Mouse (Mus musculus): Measurements from ENCODE around the gene Hoxc10.

Gene Hoxc10

DNA sequence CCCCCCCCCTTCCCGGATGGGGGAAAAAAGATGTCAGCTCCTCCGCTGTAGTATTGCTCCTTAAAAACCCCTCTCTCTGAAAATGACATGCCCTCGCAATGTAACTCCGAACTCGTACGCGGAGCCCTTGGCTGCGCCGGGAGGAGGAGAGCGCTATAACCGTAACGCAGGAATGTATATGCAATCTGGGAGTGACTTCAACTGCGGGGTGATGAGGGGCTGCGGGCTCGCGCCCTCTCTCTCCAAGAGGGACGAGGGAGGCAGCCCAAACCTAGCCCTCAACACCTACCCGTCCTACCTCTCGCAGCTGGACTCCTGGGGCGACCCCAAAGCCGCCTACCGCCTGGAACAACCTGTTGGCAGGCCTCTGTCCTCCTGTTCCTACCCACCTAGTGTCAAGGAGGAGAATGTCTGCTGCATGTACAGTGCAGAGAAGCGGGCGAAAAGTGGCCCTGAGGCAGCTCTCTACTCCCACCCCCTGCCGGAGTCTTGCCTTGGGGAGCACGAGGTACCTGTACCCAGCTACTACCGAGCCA, at the start of gene Hoxc10:
Hoxc10 (plus strand) TSS at position 21 of the 536 bp plus-strand sequence.
- peak; percentile 60 for DNase-seq

DNA sequence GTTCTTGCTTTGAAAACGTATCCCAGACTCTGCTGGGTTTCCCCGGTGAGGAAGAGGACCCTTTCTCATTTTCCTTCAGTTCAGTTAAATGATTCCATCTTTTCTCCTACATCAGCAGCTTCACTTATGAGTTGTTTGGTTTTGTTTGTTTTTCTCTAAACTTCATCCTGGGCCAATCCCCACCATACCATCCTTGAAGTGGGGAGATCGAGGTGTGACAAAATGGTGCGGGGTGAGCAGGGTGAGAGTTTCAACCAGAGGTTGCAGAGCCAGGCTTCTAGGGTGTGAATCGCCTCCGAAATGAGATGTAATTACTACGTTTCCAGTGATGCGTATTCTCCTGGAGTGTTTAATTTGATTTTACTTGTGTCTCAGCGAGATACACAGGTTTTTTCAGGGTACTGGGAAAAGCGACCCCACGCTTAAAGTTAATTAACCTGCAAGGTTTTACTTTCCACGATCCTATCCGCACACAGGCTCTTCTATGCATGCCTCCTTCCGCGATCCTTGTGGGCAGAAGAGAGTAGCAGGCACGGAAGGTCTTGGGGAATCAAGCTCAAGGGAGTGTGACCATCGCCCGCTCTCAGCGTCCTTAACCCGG, 48.5 kb upstream of the Hoxc10 start:
- DNase-seq, result no peak

DNA sequence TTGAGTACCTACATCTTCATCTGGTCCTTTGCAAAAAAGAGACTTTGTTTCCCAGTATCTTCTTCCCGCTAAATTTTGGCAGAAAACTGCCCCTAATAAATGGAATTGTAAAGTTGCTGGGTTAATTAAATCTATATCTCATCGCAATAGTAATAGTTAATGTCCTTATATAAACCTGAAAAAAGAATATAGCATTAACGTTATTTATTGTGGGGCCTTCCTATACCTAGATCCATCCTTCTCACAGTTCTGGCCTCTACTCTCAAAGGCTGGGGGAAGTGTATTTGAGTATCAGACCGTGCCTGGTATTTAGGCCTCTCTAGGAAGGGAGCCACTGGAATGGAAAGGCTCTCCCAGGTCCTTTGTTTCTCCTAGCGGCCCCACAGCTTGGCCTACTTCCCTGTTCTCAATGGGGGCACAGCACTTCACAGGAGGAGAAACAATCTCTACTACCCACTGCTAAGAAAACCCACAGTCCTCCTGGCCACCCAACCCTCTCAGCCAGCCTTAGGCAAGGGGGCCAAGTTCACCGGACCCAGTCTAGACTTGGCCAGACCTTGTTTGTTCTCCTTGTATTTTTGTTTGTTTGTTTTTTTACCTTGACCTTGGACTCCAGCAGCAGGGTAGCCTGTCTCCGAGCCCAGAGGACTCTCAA, 47.9 kb upstream of the Hoxc10 start:
- no peak for DNase-seq

- DNase-seq, result no peak
Measured at GRCm38 (mm10) chr15:102919336-102920180, 47.0 kb upstream of the Hoxc10 start.

- peak; percentile 86 for DNase-seq
Measured at GRCm38 (mm10) chr15:102920619-102921018, 46.0 kb upstream of the Hoxc10 start.

- DNase-seq, result no peak
Measured at GRCm38 (mm10) chr15:102921053-102922011, 45.3 kb upstream of the Hoxc10 start, which contains the start of gene Hoxc13. Gene Hoxc13, plus strand, starts transcription at chr15:102921103.

GRCm38 (mm10) chr15:102922012-102922362, 44.6 kb upstream of the Hoxc10 start:
- DNase-seq, result peak; percentile 71

DNA sequence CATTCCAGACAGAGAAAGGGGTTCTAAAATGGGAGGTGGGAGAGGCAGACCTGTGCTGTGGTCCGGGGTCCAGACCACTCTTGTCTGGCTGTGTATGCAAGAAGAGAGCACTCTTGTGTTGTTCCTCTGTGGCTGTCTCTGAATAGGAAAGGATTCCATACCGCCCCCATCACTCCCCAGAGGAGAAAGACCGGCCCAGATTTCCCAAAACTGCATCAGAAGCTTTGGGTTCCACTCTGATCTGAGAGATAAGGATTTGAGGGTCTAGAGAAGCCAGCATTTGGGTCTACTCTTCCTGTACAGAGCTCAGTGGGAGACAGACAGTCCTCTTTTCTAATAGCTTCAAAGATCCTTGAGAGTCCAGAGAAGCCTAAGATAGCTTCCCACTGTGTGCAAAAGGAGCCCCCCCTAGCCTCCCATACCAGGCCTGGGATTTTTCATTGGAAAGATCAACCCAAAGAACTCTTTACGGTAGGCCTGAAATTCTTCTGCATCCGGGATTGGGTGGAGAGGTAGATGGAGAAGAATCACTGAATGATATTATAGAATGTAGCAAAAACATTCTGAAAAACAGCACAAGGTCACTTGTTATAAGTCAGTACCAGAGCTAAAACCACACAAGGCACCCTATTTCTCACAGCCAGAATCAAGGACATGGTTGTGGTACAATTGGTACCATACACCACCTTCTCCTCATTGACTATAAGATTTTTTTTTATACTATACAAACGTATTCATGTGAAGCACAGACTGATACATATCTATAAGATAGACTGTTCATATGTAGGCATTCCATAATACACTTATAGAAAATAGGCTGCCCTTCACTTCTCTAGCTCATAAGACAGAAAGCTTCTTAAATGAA, 43.7 kb upstream of the Hoxc10 start:
- no peak for DNase-seq

GRCm38 (mm10) chr15:102927032-102927645, 39.5 kb upstream of the Hoxc10 start:
- DNase-seq, result peak; percentile 6

GRCm38 (mm10) chr15:102931706-102932358, 34.8 kb upstream of the Hoxc10 start:
- DNase-seq, result no peak

DNA sequence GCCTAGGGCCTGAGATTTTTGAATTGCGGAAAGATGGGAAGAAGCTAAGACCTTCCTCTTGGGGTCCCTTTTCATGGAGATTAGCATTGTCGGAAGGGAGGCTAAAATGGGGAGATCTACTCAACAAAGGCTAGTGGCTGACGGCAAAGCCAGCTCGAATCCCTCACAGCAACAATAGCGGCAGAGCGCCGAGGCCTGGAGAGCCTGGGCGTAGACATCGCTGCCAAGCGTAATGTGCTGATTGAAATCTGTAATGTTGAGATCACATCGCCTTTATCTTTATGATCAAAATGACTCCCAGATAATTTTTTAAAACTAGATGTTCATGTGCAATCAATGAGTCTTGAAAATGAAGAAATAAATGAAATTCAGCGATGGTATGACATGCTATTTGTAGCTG, 32.2 kb upstream of the Hoxc10 start:
- no peak for DNase-seq

GRCm38 (mm10) chr15:102934897-102935296, 31.7 kb upstream of the Hoxc10 start:
- peak; percentile 48 for DNase-seq

- DNase-seq, result no peak
Measured at GRCm38 (mm10) chr15:102936279-102936972, 30.2 kb upstream of the Hoxc10 start, which contains the start of gene Hoxc12. Gene Hoxc12, plus strand, starts transcription at chr15:102936757.

DNA sequence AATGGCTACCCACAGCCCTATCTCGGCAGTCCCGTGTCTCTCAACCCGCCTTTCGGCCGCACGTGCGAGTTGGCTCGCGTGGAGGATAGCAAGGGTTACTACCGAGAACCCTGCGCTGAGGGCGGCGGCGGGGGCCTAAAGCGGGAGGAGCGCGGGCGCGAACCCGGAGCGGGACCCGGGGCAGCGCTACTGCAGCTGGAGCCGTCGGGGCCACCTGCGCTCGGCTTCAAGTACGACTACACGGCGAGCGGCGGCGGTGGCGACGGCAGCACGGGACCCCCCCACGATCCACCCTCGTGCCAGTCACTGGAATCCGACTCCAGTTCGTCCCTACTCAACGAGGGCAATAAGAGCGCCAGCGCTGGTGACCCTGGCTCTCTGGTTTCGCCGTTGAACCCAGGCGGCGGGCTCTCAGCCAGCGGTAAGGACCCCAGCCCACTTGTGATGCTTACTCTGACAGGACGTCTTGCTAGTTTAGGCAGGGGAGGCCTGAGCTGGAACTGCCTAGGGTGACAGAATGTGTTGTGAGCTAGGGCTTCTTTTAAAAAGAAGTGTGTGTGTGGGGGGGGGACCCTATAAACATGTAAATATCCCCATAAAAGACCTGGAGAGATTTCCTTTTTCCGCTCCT, 29.4 kb upstream of the Hoxc10 start:
- DNase-seq, result no peak

GRCm38 (mm10) chr15:102939256-102940155, 27.1 kb upstream of the Hoxc10 start:
- no peak for DNase-seq

GRCm38 (mm10) chr15:102942739-102943467, 23.7 kb upstream of the Hoxc10 start:
- peak; percentile 57 for DNase-seq

DNA sequence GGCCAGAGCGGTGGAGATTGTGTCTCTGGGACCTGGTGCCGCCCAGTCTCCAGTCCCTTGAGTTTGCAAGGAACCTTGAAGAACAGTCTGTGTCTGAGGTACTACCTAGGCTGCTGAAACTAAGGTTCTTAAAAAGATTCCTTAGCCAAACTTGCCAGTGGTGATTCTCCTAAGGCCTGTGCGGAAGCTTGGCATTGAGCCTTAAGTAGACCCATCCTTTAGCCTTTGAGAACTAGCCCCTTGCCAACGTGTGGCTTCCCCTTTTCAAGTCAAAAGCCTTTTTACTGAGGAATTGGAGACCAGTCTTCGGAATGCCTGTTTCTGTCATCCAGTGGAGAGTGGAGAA, 23.2 kb upstream of the Hoxc10 start:
- DNase-seq, result no peak
